Mouse (Mus musculus): ENCODE data around the gene Sod1. TPM values are rescaled to one million over a fixed set of nuclear protein-coding genes. Genes with fewer than 3 reads are reported as not detected.
A peak's percentile ranks its signal among the peaks of the same experiment; 100 is the strongest.

Sod1 gene
- polyA plus RNA-seq, 1 experiment = 758 TPM

- TF ChIP-seq POLR2A (IDR thresholded peaks at IDR 0.05; ENCODE audit: extremely low read depth, insufficient read depth, low read length) = no peak
- TF ChIP-seq CTCF (IDR thresholded peaks at IDR 0.05; ENCODE audit: extremely low read depth, insufficient read depth, low read length) = peak; percentile 97
- Histone ChIP-seq H3K27ac (ENCODE audit: insufficient read depth, low read length) (no peak overlapping the region), H3K4me3 (ENCODE audit: insufficient read depth, low read length) (no peak overlapping the region), H3K4me1 (ENCODE audit: control insufficient read depth, insufficient read depth, low read length) (no peaks in the 10 kb centered on the region)
These were observed 34.5 kb upstream of the Sod1 start for GRCm38 (mm10) chr16:90185928-90186588.

- TF ChIP-seq POLR2A (IDR thresholded peaks at IDR 0.05; ENCODE audit: extremely low read depth, insufficient read depth, low read length) (no peak), CTCF (IDR thresholded peaks at IDR 0.05; ENCODE audit: extremely low read depth, insufficient read depth, low read length) (peak; percentile 19; the same call in 1 of the 2 replicates)
- Histone ChIP-seq H3K4me1 (ENCODE audit: control insufficient read depth, insufficient read depth, low read length) (no peaks in the 10 kb centered on the region), H3K27ac (ENCODE audit: insufficient read depth, low read length) (no peak overlapping the region), H3K4me3 (ENCODE audit: insufficient read depth, low read length) (no peak overlapping the region)
These were observed 33.1 kb upstream of the Sod1 start for GRCm38 (mm10) chr16:90187453-90187852.

GRCm38 (mm10) chr16:90191289-90191688 lies 29.3 kb upstream of the Sod1 start:
- no peak overlapping the region for H3K27ac ChIP-seq (ENCODE audit: insufficient read depth, low read length)
- no peak overlapping the region for H3K4me3 ChIP-seq (ENCODE audit: insufficient read depth, low read length)
- no peak for TF ChIP-seq POLR2A (IDR thresholded peaks at IDR 0.05; ENCODE audit: extremely low read depth, insufficient read depth, low read length)
- no peak for TF ChIP-seq CTCF (IDR thresholded peaks at IDR 0.05; ENCODE audit: extremely low read depth, insufficient read depth, low read length)
- no peaks in the 10 kb centered on the region for H3K4me1 ChIP-seq (ENCODE audit: control insufficient read depth, insufficient read depth, low read length)

- no peak for TF ChIP-seq POLR2A (IDR thresholded peaks at IDR 0.05; ENCODE audit: extremely low read depth, insufficient read depth, low read length)
- no peak for TF ChIP-seq CTCF (IDR thresholded peaks at IDR 0.05; ENCODE audit: extremely low read depth, insufficient read depth, low read length)
- H3K4me3 ChIP-seq (ENCODE audit: insufficient read depth, low read length) = no peak overlapping the region
- no peak overlapping the region for H3K27ac ChIP-seq (ENCODE audit: insufficient read depth, low read length)
- H3K4me1 ChIP-seq (ENCODE audit: control insufficient read depth, insufficient read depth, low read length) = no peaks in the 10 kb centered on the region; the same call in 1 of the 2 replicates
These were observed 26.8 kb upstream of the Sod1 start for GRCm38 (mm10) chr16:90193719-90194118.

- Histone ChIP-seq H3K4me3 (ENCODE audit: insufficient read depth, low read length) (peak overlapping the region; percentile 24; the same call in 1 of the 2 replicates), H3K4me1 (ENCODE audit: control insufficient read depth, insufficient read depth, low read length) (no peaks in the 10 kb centered on the region; the same call in 1 of the 2 replicates), H3K27ac (ENCODE audit: insufficient read depth, low read length) (no peak overlapping the region)
- TF ChIP-seq POLR2A (IDR thresholded peaks at IDR 0.05; ENCODE audit: extremely low read depth, insufficient read depth, low read length) = no peak
- TF ChIP-seq CTCF (IDR thresholded peaks at IDR 0.05; ENCODE audit: extremely low read depth, insufficient read depth, low read length) = no peak
These were observed 23.8 kb upstream of the Sod1 start for GRCm38 (mm10) chr16:90196688-90197240.

GRCm38 (mm10) chr16:90197337-90197973 lies 23.1 kb upstream of the Sod1 start:
- no peaks in the 10 kb centered on the region; the same call in 1 of the 2 replicates for H3K4me1 ChIP-seq (ENCODE audit: control insufficient read depth, insufficient read depth, low read length)
- H3K27ac ChIP-seq (ENCODE audit: insufficient read depth, low read length) = no peak overlapping the region

GRCm38 (mm10) chr16:90198626-90199025 lies 21.9 kb upstream of the Sod1 start:
- Histone ChIP-seq H3K4me3 (ENCODE audit: insufficient read depth, low read length) (no peak overlapping the region), H3K27ac (ENCODE audit: insufficient read depth, low read length) (no peak overlapping the region), H3K4me1 (ENCODE audit: control insufficient read depth, insufficient read depth, low read length) (no peaks in the 10 kb centered on the region; the same call in 1 of the 2 replicates)
- no peak for TF ChIP-seq CTCF (IDR thresholded peaks at IDR 0.05; ENCODE audit: extremely low read depth, insufficient read depth, low read length)
- no peak for TF ChIP-seq POLR2A (IDR thresholded peaks at IDR 0.05; ENCODE audit: extremely low read depth, insufficient read depth, low read length)

More at GRCm38 (mm10) chr16:90197337-90197973, 23.1 kb upstream of the Sod1 start:
- peak; percentile 65 for TF ChIP-seq CTCF (IDR thresholded peaks at IDR 0.05; ENCODE audit: extremely low read depth, insufficient read depth, low read length)
- no peak for TF ChIP-seq POLR2A (IDR thresholded peaks at IDR 0.05; ENCODE audit: extremely low read depth, insufficient read depth, low read length)
- peak overlapping the region; percentile 24 for H3K4me3 ChIP-seq (ENCODE audit: insufficient read depth, low read length)

- no peak overlapping the region for H3K27ac ChIP-seq (ENCODE audit: insufficient read depth, low read length)
- H3K4me3 ChIP-seq (ENCODE audit: insufficient read depth, low read length) = no peak overlapping the region
- TF ChIP-seq CTCF (IDR thresholded peaks at IDR 0.05; ENCODE audit: extremely low read depth, insufficient read depth, low read length) (no peak), POLR2A (IDR thresholded peaks at IDR 0.05; ENCODE audit: extremely low read depth, insufficient read depth, low read length) (no peak)
- H3K4me1 ChIP-seq (ENCODE audit: control insufficient read depth, insufficient read depth, low read length) = no peaks in the 10 kb centered on the region; the same call in 1 of the 2 replicates
These were observed 21.4 kb upstream of the Sod1 start for GRCm38 (mm10) chr16:90199174-90199573.

GRCm38 (mm10) chr16:90202140-90202539 lies 18.4 kb upstream of the Sod1 start:
- Histone ChIP-seq H3K4me1 (ENCODE audit: control insufficient read depth, insufficient read depth, low read length) (no peaks in the 10 kb centered on the region; the same call in 1 of the 2 replicates), H3K4me3 (ENCODE audit: insufficient read depth, low read length) (no peak overlapping the region), H3K27ac (ENCODE audit: insufficient read depth, low read length) (no peak overlapping the region)
- no peak for TF ChIP-seq POLR2A (IDR thresholded peaks at IDR 0.05; ENCODE audit: extremely low read depth, insufficient read depth, low read length)
- TF ChIP-seq CTCF (IDR thresholded peaks at IDR 0.05; ENCODE audit: extremely low read depth, insufficient read depth, low read length) = no peak
